Mouse (Mus musculus): ENCODE measurements around the gene Ncan.

Gene Ncan

DNA sequence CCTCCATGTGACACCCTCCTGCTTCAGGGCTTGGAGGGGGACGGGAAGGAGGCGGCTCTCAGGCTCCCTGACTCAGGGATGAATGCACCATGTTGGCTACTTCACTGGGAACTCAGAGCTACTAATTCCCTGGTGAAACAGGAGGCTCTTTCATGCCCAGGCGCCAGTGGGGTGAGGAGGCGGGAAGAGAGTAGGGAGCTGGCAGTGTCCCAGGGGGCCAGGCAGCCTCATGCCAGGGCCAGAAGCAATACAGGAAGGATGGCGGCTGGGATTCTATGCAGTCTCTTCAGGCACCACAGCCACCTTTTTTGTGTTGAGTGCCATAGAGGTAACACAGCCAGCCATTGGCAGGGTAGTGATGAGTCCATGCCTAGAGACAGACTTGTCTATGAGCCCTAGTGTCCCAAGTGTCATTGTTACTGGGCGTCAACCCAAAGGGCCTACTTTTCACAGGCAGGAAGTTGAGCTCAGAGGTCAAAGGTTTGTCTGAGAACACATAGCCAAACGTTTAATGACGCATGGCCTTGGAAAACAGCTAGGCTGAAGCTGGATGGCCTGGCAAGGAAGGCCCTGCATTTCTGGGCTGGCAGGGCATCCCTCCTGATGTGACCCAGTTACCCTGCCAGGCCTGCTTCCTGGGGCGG lies 8.8 kb upstream of the Ncan start:
- no peak for DNase-seq (ENCODE audit: extremely low spot score, low read depth, low spot score)

DNA sequence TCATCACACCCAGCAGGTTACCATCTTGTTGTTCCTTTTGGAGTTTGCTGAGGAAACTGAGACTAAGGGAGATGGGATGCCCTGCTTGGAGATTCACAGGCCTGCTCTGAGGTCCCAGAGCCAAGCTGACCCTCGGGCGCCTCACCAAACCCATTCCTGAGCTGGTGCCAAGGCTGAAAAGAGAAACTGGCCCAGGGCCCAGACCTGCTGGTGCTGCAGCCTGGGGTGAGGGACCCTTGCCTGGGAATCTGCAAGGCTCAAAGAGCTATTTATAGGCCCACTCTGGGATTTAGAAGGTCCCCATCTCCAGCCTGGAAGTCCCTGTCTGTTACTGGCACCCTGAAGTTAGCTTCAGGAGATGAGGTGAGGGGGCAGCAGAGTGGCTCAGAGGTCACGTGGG lies 7.8 kb upstream of the Ncan start:
- DNase-seq (ENCODE audit: extremely low spot score, low read depth, low spot score), result no peak

GRCm38 (mm10) chr8:70124992-70125391 lies 4.3 kb upstream of the Ncan start:
- no peak for DNase-seq (ENCODE audit: extremely low spot score, low read depth, low spot score)

DNA sequence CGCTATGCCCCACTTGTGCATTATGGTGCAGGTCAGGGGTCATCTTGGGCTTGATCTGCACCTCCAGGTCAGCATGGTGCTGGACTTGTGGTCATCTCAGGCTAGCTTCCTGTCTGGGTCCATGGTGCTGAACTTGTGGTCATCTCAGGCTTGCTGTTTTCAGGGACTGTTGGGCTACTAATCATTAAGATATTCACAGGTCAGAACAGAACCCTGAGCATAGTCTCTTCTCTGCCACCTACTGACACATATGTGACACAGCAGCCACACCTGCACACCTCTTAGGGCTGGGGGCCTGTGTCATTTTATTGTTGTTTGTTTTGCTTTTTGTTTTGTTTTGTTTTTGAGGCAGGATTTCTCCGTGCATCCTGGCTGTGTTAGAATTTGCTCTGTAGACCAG lies 2.2 kb upstream of the Ncan start:
- no peak for DNase-seq (ENCODE audit: extremely low spot score, low read depth, low spot score)

GRCm38 (mm10) chr8:70118726-70119700 lies 1.7 kb downstream of the Ncan start:
- no peak for DNase-seq (ENCODE audit: extremely low spot score, low read depth, low spot score)

GRCm38 (mm10) chr8:70117611-70118010 lies 3.1 kb downstream of the Ncan start:
- DNase-seq (ENCODE audit: extremely low spot score, low read depth, low spot score), result no peak

- no peak for DNase-seq (ENCODE audit: extremely low spot score, low read depth, low spot score)
These were observed 5.8 kb downstream of the Ncan start for GRCm38 (mm10) chr8:70114892-70115291.

DNA sequence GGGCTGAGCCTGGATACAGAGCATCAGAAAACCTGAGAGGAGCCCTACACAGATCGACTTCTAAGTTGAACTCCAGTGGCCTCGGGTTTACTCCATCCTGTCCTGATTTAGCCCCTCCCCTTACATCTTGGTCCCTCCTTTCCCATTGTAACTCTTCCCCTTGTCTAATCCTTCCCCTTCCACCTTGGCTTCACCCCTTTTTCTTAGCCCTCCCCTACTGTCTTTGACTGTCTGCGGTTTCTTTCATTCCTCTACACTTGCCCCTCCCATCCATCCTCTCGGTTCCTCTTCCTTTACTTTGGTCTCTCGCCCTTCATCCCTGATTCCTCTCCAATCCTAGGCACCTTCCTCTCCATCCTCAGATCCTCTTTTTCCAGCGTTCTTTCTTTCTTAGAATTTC lies 6.2 kb downstream of the Ncan start:
- no peak for DNase-seq (ENCODE audit: extremely low spot score, low read depth, low spot score)

DNA sequence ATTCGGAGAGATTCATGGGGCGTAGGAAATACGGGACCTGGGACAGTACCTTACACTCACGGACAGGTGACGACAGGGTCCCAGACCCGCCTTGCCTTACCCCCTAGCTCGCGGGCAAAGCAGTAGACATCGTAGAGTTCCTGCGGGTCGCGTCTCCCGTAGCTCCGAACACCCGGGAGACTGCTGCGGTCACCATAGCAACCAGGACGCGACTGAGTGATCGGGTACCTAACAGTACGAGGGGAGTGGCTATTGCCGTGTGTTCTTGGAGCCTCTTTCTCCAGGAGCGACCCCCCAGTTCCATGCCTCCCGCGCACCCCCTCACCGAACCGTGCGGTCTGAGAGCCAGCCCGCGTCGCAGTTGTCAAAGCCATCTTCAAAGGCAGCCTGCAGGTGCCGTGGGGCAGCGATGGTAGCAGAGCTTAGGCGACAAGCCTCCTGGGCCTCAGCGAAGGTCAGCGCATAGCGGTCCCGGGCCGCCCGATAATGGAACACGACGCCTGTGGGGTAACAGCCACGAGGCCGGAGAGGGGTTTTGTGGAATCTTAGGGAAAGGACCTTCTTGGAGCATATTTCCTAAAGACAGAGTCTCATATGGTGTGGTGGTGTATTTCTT lies 8.2 kb downstream of the Ncan start:
- no peak for DNase-seq (ENCODE audit: extremely low spot score, low read depth, low spot score)

- no peak for DNase-seq (ENCODE audit: extremely low spot score, low read depth, low spot score)
These were observed 9.4 kb downstream of the Ncan start for GRCm38 (mm10) chr8:70111192-70111795.

DNA sequence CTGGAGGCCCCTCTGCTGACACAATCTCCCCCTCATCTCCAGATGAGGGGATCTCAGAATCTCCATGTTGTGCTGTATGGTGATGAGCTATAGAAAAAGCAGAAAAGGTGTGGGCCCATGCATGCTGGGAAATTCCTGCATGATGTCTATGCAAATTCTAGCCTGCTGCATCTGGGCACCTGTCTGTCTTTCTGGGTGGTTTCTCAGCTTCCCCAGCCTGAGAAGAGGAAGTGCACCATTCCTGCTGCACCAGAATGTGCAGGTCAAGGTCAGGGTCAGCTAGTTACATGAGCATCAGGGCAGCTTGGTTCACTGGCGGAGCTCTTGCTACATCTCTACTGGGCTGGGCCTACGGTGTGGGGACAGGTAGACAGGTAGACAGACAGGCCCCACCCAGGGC lies 10.2 kb downstream of the Ncan start:
- DNase-seq (ENCODE audit: extremely low spot score, low read depth, low spot score), result no peak

- DNase-seq (ENCODE audit: extremely low spot score, low read depth, low spot score), result no peak
These were observed 15.8 kb downstream of the Ncan start for GRCm38 (mm10) chr8:70104922-70105321.

DNA sequence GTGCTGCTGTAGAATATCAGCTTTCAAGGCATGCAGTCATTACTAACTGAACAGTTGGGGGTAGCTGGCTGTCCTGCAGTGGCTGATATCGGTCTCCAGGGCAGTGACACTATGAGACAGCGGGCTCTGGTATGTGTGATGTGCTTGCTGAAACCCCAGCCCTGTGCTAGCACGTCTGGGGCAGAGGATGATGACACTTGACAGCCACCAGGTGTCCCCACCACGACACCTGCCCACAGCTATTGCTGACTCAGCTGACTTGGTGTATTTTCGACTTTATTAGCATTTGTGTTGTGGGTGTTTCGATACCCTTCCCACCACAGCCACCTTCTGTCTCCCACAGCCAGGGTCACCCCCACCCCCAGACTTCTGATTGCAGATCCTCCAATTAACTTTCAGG lies 16.2 kb downstream of the Ncan start:
- DNase-seq (ENCODE audit: extremely low spot score, low read depth, low spot score), result no peak

DNA sequence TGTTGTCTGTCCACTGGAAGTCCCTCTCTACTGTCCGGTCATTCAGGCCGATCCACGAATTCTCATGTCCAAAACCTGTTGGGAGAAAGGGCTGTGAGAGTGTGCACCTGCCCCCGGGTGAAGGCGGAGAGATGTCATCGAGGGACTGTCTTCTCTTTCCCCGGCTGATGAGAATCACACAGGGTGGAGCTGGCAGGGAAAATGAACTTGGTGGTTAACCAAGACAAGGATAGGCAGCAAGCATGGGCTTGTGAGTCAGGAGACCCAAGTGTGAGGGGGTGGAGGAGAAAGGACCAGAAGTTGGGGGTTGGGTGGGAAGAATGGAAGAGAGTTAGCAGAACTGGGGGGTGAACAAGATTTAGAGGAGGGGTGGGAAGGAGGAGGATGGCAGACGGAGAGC lies 20.4 kb downstream of the Ncan start:
- no peak for DNase-seq (ENCODE audit: extremely low spot score, low read depth, low spot score)

- no peak for DNase-seq (ENCODE audit: extremely low spot score, low read depth, low spot score)
These were observed 21.4 kb downstream of the Ncan start for GRCm38 (mm10) chr8:70099276-70099675.

DNA sequence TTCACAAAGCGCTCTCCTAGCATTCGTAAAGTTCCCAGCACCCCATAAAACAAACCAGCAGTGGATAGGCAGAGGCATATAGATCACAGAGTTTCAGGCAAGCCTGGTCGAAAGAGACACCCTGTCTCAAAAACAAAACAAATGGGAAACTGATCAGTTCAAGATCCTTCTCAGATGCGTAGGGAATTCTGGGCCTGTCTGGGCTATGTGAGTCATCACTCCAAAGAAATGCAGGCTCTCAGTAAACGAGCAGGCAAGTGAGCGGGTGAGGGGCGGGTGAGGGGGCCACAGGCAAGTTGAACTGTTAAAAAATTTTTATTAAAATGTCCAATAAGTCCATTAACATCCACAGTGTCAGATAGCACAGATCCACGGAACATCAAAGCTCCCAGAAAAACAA lies 27.9 kb downstream of the Ncan start:
- DNase-seq (ENCODE audit: extremely low spot score, low read depth, low spot score), result no peak

- DNase-seq (ENCODE audit: extremely low spot score, low read depth, low spot score), result no peak
These were observed 31.2 kb downstream of the Ncan start for GRCm38 (mm10) chr8:70089296-70089960.

- DNase-seq (ENCODE audit: extremely low spot score, low read depth, low spot score), result no peak
These were observed 32.6 kb downstream of the Ncan start for GRCm38 (mm10) chr8:70087836-70088650.

DNA sequence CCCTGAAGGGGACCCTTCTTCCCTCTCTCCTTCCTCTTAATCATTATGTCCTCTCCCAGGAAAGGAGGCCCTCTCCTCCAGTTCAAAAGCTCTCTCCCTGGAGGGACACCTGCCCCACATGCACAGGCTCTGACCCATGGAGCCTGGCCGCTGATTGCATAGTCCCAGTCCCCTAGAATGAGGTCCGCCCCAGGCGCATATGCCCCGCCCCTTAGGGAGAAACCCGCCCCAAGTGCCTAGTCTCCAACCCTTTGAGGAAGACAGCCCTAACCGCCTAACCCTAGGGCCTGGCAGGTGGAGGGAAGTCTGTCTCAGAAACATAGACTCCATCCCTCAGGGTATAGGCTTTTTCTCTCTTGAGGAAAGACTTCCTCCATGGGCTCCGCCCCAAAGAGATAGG lies 33.4 kb downstream of the Ncan start:
- no peak for DNase-seq (ENCODE audit: extremely low spot score, low read depth, low spot score)

DNA sequence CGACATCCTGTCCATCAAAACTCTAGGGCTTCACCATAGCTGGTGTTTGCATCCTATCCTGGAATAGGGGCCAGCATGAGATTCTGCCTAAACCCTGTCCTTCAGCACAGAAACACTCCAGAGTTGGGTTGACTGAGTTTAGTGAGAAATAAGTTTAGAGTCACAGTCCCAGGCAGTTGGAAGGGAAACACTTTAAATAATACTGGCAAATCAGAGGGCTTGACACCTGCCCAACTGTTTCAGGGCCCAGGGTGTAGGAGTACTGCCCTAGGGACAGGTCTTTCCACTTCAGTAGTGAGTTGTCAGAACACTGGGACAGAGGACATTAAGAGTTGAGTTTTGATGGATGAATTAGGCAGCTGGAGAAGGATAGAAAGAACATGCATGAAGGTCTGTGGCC lies 34.5 kb downstream of the Ncan start:
- DNase-seq (ENCODE audit: extremely low spot score, low read depth, low spot score), result no peak

All from hindlimb bud, embryonic 11.5 days (tissue).